Mouse (Mus musculus): ENCODE data around the gene Hus1b. TPM values are rescaled to one million over a fixed set of nuclear protein-coding genes. Genes with fewer than 3 reads are reported as not detected.

Hus1b gene
- 0.14 TPM in 1 of 2 replicates, not detected in the other for polyA plus RNA-seq (2014; fragmentation: Nextera tagmentation; extraction: Ambion mirVana)

- H3K9ac ChIP-seq (ENCODE audit: low read length) = no peak within 1 kb of the TSS
- 91% methylated on average over 11 of the region's 11 CpGs for WGBS
- H3K4me2 ChIP-seq (ENCODE audit: low read length) = no peak within 1 kb of the TSS
- no peaks in the 10 kb centered on the region for H3K36me3 ChIP-seq (ENCODE audit: control insufficient read depth, insufficient read depth, low read length)
- no peak within 1 kb of the TSS for H3K4me3 ChIP-seq (ENCODE audit: low read depth, low read length)
- H3K9me3 ChIP-seq (replicated peaks; ENCODE audit: control insufficient read depth, low read length) = no peaks in the 10 kb centered on the region
- no peak for DNase-seq (ENCODE audit: low spot score)
- no peak for ATAC-seq
- no peaks in the 10 kb centered on the region for H3K27me3 ChIP-seq (replicated peaks; ENCODE audit: control insufficient read depth, insufficient read depth, low read length)
- no peaks in the 10 kb centered on the region for H3K4me1 ChIP-seq (ENCODE audit: control insufficient read depth, insufficient read depth, low read length)
- no peak within 1 kb of the TSS for H3K27ac ChIP-seq (ENCODE audit: low read depth, low read length)
Measured at GRCm38 (mm10) chr13:30947540-30947939, at the start of gene Hus1b. Gene Hus1b (minus strand): TSS chr13:30947759.

- no peak overlapping the region for H3K9ac ChIP-seq (ENCODE audit: low read length)
- DNase-seq (ENCODE audit: low spot score) = no peak
- no peak for ATAC-seq
- no peaks in the 10 kb centered on the region for H3K36me3 ChIP-seq (ENCODE audit: control insufficient read depth, insufficient read depth, low read length)
- no peaks in the 10 kb centered on the region for H3K4me1 ChIP-seq (ENCODE audit: control insufficient read depth, insufficient read depth, low read length)
- H3K27me3 ChIP-seq (replicated peaks; ENCODE audit: control insufficient read depth, insufficient read depth, low read length) = no peaks in the 10 kb centered on the region
- no peak overlapping the region for H3K4me3 ChIP-seq (ENCODE audit: low read depth, low read length)
- H3K27ac ChIP-seq (ENCODE audit: low read depth, low read length) = no peak overlapping the region
- 83% methylated on average over 6 of the region's 6 CpGs for WGBS
- H3K9me3 ChIP-seq (replicated peaks; ENCODE audit: control insufficient read depth, low read length) = no peaks in the 10 kb centered on the region
- no peak overlapping the region for H3K4me2 ChIP-seq (ENCODE audit: low read length)
Measured at GRCm38 (mm10) chr13:30994249-30994858, 46.8 kb upstream of the Hus1b start.

GRCm38 (mm10) chr13:30993819-30994218, 46.3 kb upstream of the Hus1b start:
- ATAC-seq = peak; percentile 66
- Histone ChIP-seq H3K9me3 (replicated peaks; ENCODE audit: control insufficient read depth, low read length) (no peaks in the 10 kb centered on the region), H3K4me3 (ENCODE audit: low read depth, low read length) (no peak overlapping the region), H3K27ac (ENCODE audit: low read depth, low read length) (no peak overlapping the region), H3K27me3 (replicated peaks; ENCODE audit: control insufficient read depth, insufficient read depth, low read length) (no peaks in the 10 kb centered on the region), H3K4me2 (ENCODE audit: low read length) (no peak overlapping the region), H3K9ac (ENCODE audit: low read length) (no peak overlapping the region), H3K4me1 (ENCODE audit: control insufficient read depth, insufficient read depth, low read length) (no peaks in the 10 kb centered on the region), H3K36me3 (ENCODE audit: control insufficient read depth, insufficient read depth, low read length) (no peaks in the 10 kb centered on the region)
- peak; percentile 84 for DNase-seq (ENCODE audit: low spot score)
- 26% methylated on average over 3 of the region's 3 CpGs for WGBS

GRCm38 (mm10) chr13:30990233-30990632, 42.7 kb upstream of the Hus1b start:
- 0 out of 2 replicates have a peak, but pooled peaks cover 2% of the 10 kb centered on the region for H3K4me1 ChIP-seq (ENCODE audit: control insufficient read depth, insufficient read depth, low read length)
- H3K9me3 ChIP-seq (replicated peaks; ENCODE audit: control insufficient read depth, low read length) = no peaks in the 10 kb centered on the region
- no peak overlapping the region for H3K27ac ChIP-seq (ENCODE audit: low read depth, low read length)
- 91% methylated on average over 9 of the region's 9 CpGs for WGBS
- no peak overlapping the region for H3K4me3 ChIP-seq (ENCODE audit: low read depth, low read length)
- no peaks in the 10 kb centered on the region for H3K36me3 ChIP-seq (ENCODE audit: control insufficient read depth, insufficient read depth, low read length)
- no peak overlapping the region for H3K4me2 ChIP-seq (ENCODE audit: low read length)
- H3K9ac ChIP-seq (ENCODE audit: low read length) = no peak overlapping the region
- H3K27me3 ChIP-seq (replicated peaks; ENCODE audit: control insufficient read depth, insufficient read depth, low read length) = peaks cover under 1% of the 10 kb centered on the region; the same call in 1 of the 2 replicates
- ATAC-seq = no peak
- DNase-seq (ENCODE audit: low spot score) = no peak

- Histone ChIP-seq H3K4me3 (ENCODE audit: low read depth, low read length) (no peak overlapping the region), H3K4me2 (ENCODE audit: low read length) (no peak overlapping the region), H3K27me3 (replicated peaks; ENCODE audit: control insufficient read depth, insufficient read depth, low read length) (peaks cover 5% of the 10 kb centered on the region; the same call in 1 of the 2 replicates), H3K9ac (ENCODE audit: low read length) (no peak overlapping the region), H3K36me3 (ENCODE audit: control insufficient read depth, insufficient read depth, low read length) (no peaks in the 10 kb centered on the region), H3K4me1 (ENCODE audit: control insufficient read depth, insufficient read depth, low read length) (0 out of 2 replicates have a peak, but pooled peaks cover 3% of the 10 kb centered on the region), H3K9me3 (replicated peaks; ENCODE audit: control insufficient read depth, low read length) (no peaks in the 10 kb centered on the region), H3K27ac (ENCODE audit: low read depth, low read length) (no peak overlapping the region)
- DNase-seq (ENCODE audit: low spot score) (no peak), ATAC-seq (no peak)
- WGBS = 93% methylated on average over 10 of the region's 10 CpGs
Measured at GRCm38 (mm10) chr13:30989710-30990109, 42.2 kb upstream of the Hus1b start.

GRCm38 (mm10) chr13:30987686-30988085, 40.1 kb upstream of the Hus1b start:
- ATAC-seq = no peak
- Histone ChIP-seq H3K27ac (ENCODE audit: low read depth, low read length) (no peak overlapping the region), H3K27me3 (replicated peaks; ENCODE audit: control insufficient read depth, insufficient read depth, low read length) (peaks cover 5% of the 10 kb centered on the region; the same call in 1 of the 2 replicates), H3K4me1 (ENCODE audit: control insufficient read depth, insufficient read depth, low read length) (0 out of 2 replicates have a peak, but pooled peaks cover 3% of the 10 kb centered on the region), H3K9me3 (replicated peaks; ENCODE audit: control insufficient read depth, low read length) (no peaks in the 10 kb centered on the region), H3K36me3 (ENCODE audit: control insufficient read depth, insufficient read depth, low read length) (no peaks in the 10 kb centered on the region), H3K4me3 (ENCODE audit: low read depth, low read length) (no peak overlapping the region), H3K9ac (ENCODE audit: low read length) (no peak overlapping the region), H3K4me2 (ENCODE audit: low read length) (no peak overlapping the region)
- WGBS = 90% methylated on average over 2 of the region's 2 CpGs
- no peak for DNase-seq (ENCODE audit: low spot score)

- DNase-seq (ENCODE audit: low spot score) = no peak
Measured at GRCm38 (mm10) chr13:30986934-30987455, 39.4 kb upstream of the Hus1b start.

GRCm38 (mm10) chr13:30985598-30986466, 38.3 kb upstream of the Hus1b start:
- WGBS = 24% methylated on average over 27 of the region's 27 CpGs
- H3K36me3 ChIP-seq (ENCODE audit: control insufficient read depth, insufficient read depth, low read length) = no peaks in the 10 kb centered on the region
- ATAC-seq = peak; percentile 84
- H3K4me3 ChIP-seq (ENCODE audit: low read depth, low read length) = peak overlapping the region; percentile 22
- H3K9ac ChIP-seq (ENCODE audit: low read length) = peak overlapping the region; percentile 54; the same call in 1 of the 2 replicates
- peak overlapping the region; percentile 60 for H3K4me2 ChIP-seq (ENCODE audit: low read length)
- peak; percentile 67 for DNase-seq (ENCODE audit: low spot score)
- H3K27me3 ChIP-seq (replicated peaks; ENCODE audit: control insufficient read depth, insufficient read depth, low read length) = peaks cover 5% of the 10 kb centered on the region; the same call in 1 of the 2 replicates
- H3K27ac ChIP-seq (ENCODE audit: low read depth, low read length) = no peak overlapping the region
- no peaks in the 10 kb centered on the region for H3K9me3 ChIP-seq (replicated peaks; ENCODE audit: control insufficient read depth, low read length)
- 0 out of 2 replicates have a peak, but pooled peaks cover 3% of the 10 kb centered on the region for H3K4me1 ChIP-seq (ENCODE audit: control insufficient read depth, insufficient read depth, low read length)

More at GRCm38 (mm10) chr13:30986934-30987455, 39.4 kb upstream of the Hus1b start:
- Histone ChIP-seq H3K36me3 (ENCODE audit: control insufficient read depth, insufficient read depth, low read length) (no peaks in the 10 kb centered on the region), H3K4me1 (ENCODE audit: control insufficient read depth, insufficient read depth, low read length) (0 out of 2 replicates have a peak, but pooled peaks cover 3% of the 10 kb centered on the region), H3K4me3 (ENCODE audit: low read depth, low read length) (no peak overlapping the region), H3K27ac (ENCODE audit: low read depth, low read length) (no peak overlapping the region), H3K27me3 (replicated peaks; ENCODE audit: control insufficient read depth, insufficient read depth, low read length) (peaks cover 5% of the 10 kb centered on the region; the same call in 1 of the 2 replicates), H3K9ac (ENCODE audit: low read length) (no peak overlapping the region), H3K4me2 (ENCODE audit: low read length) (no peak overlapping the region), H3K9me3 (replicated peaks; ENCODE audit: control insufficient read depth, low read length) (no peaks in the 10 kb centered on the region)
- no peak for ATAC-seq
- WGBS = 69% methylated on average over 10 of the region's 10 CpGs

All from forebrain, embryonic 14.5 days (tissue).